Mouse (Mus musculus) liver, embryonic 14.5 days (tissue): ENCODE data around the gene Ephb4.
A peak's percentile ranks its signal among the peaks of the same experiment; 100 is the strongest.

Source experiments
- CTCF ChIP-seq: IDR thresholded peaks from 2 replicates; pipeline ENCODE4 v1.5.1; 2016; ENCODE audit warnings: antibody characterized with exemption, low read depth, control low read depth
- EP300 ChIP-seq: IDR thresholded peaks from 2 replicates; pipeline ENCODE4 v1.6.1; 2016; ENCODE audit warnings: antibody characterized with exemption, low read depth

DNA sequence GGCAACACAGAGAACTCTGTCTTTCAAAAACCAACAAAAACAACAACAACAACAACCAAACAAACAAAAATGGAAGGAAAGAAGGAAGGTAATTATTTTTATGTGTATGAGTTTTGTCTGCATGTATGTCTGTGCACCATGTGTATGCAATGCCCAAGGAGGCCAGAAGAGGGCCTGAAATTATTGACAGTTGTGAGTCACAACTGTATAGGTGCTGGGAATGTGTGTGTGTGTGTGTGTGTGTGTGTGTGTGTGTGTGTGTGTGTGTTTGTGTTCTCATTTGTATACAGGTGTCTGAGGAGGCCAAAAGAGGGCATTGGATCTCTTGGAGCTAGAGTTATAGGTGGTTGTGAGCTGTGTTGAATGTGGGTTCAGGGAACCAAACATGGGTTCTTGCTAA lies 6.0 kb upstream of the Ephb4 start:
- peak; percentile 33 for TF ChIP-seq CTCF
- TF ChIP-seq EP300, result no peak
